Mouse (Mus musculus) kidney, postnatal 0 days (tissue): Measurements from ENCODE around the gene Fosb. TPM values are rescaled to one million over a fixed set of nuclear protein-coding genes. Genes with fewer than 3 reads are reported as not detected.
A peak's percentile ranks its signal among the peaks of the same experiment; 100 is the strongest.

ENCODE experiments used
- ATAC-seq: fragments of 200-750 bp; cut with Nextera tagmentation; replicated peaks from 2 replicates; pipeline ENCODE4 v1.8.0; 2017; ENCODE audit warnings: low read depth, moderate number of reproducible peaks, moderate TSS enrichment, moderate library complexity; ENCODE audit not compliant: low FRiP score
- DNase-seq: peaks from one replicate; pipeline ENCODE4 v3.0.0-alpha.2; 2016; ENCODE audit warnings: low spot score
- H3K27ac ChIP-seq: fragments of 300-500 bp; sonication (generic); 2 replicates; pipeline ENCODE4 v1.5.1; 2014; ENCODE audit warnings: mild to moderate bottlenecking
- H3K27me3 ChIP-seq: fragments of 300-500 bp; sonication (generic); 2 replicates; pipeline ENCODE4 v1.6.1; 2014; ENCODE audit warnings: low read length, mixed read lengths; ENCODE audit not compliant: insufficient read depth
- H3K36me3 ChIP-seq: fragments of 300-500 bp; sonication (generic); 2 replicates; pipeline ENCODE4 v1.6.1; 2014; ENCODE audit warnings: low read length, mixed read lengths; ENCODE audit not compliant: insufficient read depth
- H3K4me1 ChIP-seq: fragments of 300-500 bp; sonication (generic); replicated peaks from 2 replicates; pipeline ENCODE4 v1.6.1; 2014; ENCODE audit warnings: antibody characterized with exemption, low read length, mixed read lengths; ENCODE audit not compliant: insufficient read depth
- H3K4me2 ChIP-seq: fragments of 300-500 bp; sonication (generic); 2 replicates; pipeline ENCODE4 v1.6.1; 2014; ENCODE audit warnings: mild to moderate bottlenecking, low read length, moderate library complexity, mixed read lengths
- H3K4me3 ChIP-seq: fragments of 300-500 bp; sonication (generic); replicated peaks from 2 replicates; pipeline ENCODE4 v1.5.1; 2014; ENCODE audit warnings: low read depth, low read length
- H3K9ac ChIP-seq: fragments of 300-500 bp; sonication (generic); 2 replicates; pipeline ENCODE4 v1.6.1; 2014; ENCODE audit warnings: low read depth, low read length
- H3K9me3 ChIP-seq: fragments of 300-500 bp; sonication (generic); replicated peaks from 2 replicates; pipeline ENCODE4 v1.6.1; 2016; ENCODE audit warnings: low read length, inconsistent platforms, mixed read lengths
- CTCF ChIP-seq: IDR thresholded peaks from 2 replicates; pipeline ENCODE4 v1.5.1; 2016; ENCODE audit warnings: antibody characterized with exemption, low read depth, mild to moderate bottlenecking, moderate library complexity
- WGBS: fragments of 180-500 bp; shearing (Covaris S2); extraction: QIAGEN DNeasy Blood & Tissue Kit; methylation state at CpG from one replicate; pipeline ENCODE4 v1.1.7; 2014; 5-methylcytosine and 5-hydroxymethylcytosine counted together
- polyA plus RNA-seq: library from polyadenylated mRNA; unstranded; fragments of >200 nt; fragmentation: Nextera tagmentation; extraction: Ambion mirVana; gene quantifications from 2 replicates; pipeline ENCODE4 v1.2.1, GENCODE M21; 2015

The Fosb gene
- polyA plus RNA-seq, 1 experiment from 2014 or later, result 0.11 TPM

DNA sequence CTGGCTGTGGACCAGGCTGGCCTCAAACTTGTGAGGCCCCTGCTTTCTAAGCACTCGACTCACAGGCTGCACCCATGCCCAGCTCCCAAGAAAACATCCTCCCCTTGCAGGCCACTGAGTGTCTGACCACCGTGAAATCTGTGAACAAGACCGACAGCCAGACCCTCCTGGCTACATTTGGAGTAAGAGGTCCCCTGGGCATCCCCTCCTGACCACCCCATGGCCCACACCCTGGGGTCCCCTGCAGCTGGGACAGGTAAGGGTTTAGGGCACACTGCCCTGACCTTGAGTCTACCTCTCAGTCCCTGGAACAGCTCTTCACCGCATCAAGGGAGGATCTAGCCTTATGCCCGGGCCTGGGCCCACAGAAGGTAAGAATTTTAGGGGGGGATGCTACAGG, 45.1 kb upstream of the Fosb start:
- no peak overlapping the region for H3K4me3 ChIP-seq
- no peaks in the 10 kb centered on the region for H3K27me3 ChIP-seq
- H3K4me1 ChIP-seq, result 0 out of 2 replicates have a peak, but pooled peaks cover 6% of the 10 kb centered on the region
- no peak overlapping the region for H3K27ac ChIP-seq
- H3K4me2 ChIP-seq, result no peak overlapping the region
- DNase-seq (no peak), ATAC-seq (no peak)
- peaks cover 19% of the 10 kb centered on the region for H3K36me3 ChIP-seq
- H3K9ac ChIP-seq, result no peak overlapping the region
- WGBS, result 91% methylated on average over 5 of the region's 5 CpGs
- no peak for TF ChIP-seq CTCF
- H3K9me3 ChIP-seq, result no peaks in the 10 kb centered on the region

DNA sequence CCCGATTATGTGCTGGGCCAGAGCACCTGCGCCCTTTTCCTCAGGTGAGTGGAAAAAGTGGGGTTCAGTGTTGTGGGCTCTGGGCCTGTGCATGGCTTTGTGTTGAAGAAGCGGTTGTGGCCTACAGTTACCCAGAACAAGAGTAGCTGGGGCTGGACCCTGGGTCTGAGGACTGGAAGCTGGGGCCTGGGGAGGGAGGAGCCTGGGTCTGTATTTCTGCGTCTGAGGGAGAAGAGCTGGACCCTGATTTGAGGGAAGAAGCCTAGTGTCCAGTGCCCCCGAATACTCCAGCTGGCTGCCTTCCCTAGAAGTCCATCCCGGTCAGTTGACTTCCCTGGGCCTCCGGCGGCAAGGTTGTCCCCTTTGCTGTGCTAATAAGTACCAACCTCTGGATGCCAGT, 40.4 kb upstream of the Fosb start:
- H3K4me1 ChIP-seq, result peaks cover 6% of the 10 kb centered on the region
- H3K27me3 ChIP-seq, result no peaks in the 10 kb centered on the region
- 90% methylated on average over 8 of the region's 8 CpGs for WGBS

DNA sequence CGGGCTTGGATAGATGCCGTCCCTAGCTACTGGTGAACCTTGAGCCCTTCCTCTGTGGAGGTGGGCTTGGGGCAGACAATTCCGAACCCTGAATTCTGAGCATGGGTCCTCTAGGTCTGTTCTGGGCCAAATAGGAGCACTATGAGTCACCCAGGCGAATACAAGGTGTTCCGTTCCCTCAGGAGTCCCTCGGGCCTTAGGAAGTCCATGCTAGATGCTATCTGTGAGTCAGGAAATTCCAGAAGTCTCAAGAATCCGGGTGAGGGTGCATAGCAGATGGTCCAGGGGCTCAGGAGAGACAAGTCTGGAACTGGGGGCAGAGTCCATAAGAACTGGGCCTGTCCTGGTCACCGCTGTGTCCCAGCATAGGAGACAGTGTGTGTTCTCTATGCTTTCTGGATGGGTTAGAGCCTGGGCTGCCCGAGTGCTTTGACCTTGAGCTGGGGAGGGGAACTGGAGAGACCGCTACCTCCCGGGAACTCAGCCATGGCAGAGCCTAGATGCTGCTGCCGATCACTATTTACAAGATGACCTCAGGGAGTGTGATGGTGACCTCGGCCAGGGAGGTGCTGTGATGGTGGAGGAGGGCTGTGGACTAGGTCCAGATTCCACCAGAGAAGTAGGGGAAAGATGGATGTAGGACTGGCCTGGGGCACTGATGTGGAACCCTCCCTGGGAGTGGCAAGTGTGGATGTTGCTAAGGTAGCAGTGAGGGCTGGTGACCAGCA, 39.5 kb upstream of the Fosb start:
- TF ChIP-seq CTCF, result no peak

More for the DNA sequence above, 40.4 kb upstream of the Fosb start:
- Histone ChIP-seq H3K9ac (no peak overlapping the region), H3K27ac (no peak overlapping the region), H3K4me2 (no peak overlapping the region), H3K36me3 (peaks cover 37% of the 10 kb centered on the region), H3K9me3 (no peaks in the 10 kb centered on the region), H3K4me3 (no peak overlapping the region)
- TF ChIP-seq CTCF, result no peak
- DNase-seq, result no peak
- no peak for ATAC-seq

DNA sequence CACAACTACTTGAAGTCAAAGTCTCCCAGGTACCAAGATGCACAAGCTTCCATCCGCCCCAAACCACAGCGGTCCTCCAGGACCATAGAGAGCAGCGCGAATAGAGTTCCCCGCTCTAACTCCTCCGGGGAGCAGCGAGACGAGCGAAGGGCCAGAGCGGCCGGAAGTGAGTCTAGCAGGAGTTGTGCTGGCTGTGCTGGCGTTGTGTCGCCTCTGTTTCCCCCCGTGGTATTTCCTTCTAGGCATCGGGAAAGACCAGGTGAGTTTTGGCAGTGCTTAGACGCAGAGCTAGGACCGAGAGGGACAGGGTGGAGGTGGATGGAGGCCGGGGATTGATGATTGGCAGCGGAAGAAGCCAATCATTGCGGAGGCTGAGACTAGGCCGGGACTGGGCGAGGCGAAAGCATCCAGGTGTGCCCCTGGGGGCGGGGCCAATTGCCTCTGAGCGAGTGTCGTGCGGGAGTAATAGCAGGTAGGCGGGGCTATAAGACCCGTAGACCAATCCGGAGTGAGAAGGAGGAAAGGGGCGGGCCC, 35.2 kb upstream of the Fosb start:
- H3K9me3 ChIP-seq, result no peaks in the 10 kb centered on the region
- H3K36me3 ChIP-seq, result peaks cover 18% of the 10 kb centered on the region; the same call in 1 of the 2 replicates
- ATAC-seq (peak; percentile 93), DNase-seq (peak; percentile 98)
- peak overlapping the region; percentile 67 for H3K4me3 ChIP-seq
- no peak for TF ChIP-seq CTCF
- peaks cover 20% of the 10 kb centered on the region for H3K4me1 ChIP-seq
- peak overlapping the region; percentile 69 for H3K9ac ChIP-seq
- H3K27me3 ChIP-seq, result 0 out of 2 replicates have a peak, but pooled peaks cover 6% of the 10 kb centered on the region
- peak overlapping the region; percentile 93 for H3K27ac ChIP-seq
- peak overlapping the region; percentile 62 for H3K4me2 ChIP-seq
- WGBS, result under 1% methylated on average over 31 of the region's 31 CpGs

More for the DNA sequence above, 39.5 kb upstream of the Fosb start:
- peaks cover 9% of the 10 kb centered on the region for H3K4me1 ChIP-seq
- no peak overlapping the region for H3K4me3 ChIP-seq
- H3K4me2 ChIP-seq, result no peak overlapping the region
- ATAC-seq (peak; percentile 12), DNase-seq (no peak)
- H3K9ac ChIP-seq, result 0 out of 2 replicates have a peak overlapping the region, but pooled peaks have one; percentile 13
- H3K9me3 ChIP-seq, result no peaks in the 10 kb centered on the region
- peaks cover 32% of the 10 kb centered on the region for H3K36me3 ChIP-seq
- no peak overlapping the region for H3K27ac ChIP-seq
- 67% methylated on average over 13 of the region's 13 CpGs for WGBS
- no peaks in the 10 kb centered on the region for H3K27me3 ChIP-seq

DNA sequence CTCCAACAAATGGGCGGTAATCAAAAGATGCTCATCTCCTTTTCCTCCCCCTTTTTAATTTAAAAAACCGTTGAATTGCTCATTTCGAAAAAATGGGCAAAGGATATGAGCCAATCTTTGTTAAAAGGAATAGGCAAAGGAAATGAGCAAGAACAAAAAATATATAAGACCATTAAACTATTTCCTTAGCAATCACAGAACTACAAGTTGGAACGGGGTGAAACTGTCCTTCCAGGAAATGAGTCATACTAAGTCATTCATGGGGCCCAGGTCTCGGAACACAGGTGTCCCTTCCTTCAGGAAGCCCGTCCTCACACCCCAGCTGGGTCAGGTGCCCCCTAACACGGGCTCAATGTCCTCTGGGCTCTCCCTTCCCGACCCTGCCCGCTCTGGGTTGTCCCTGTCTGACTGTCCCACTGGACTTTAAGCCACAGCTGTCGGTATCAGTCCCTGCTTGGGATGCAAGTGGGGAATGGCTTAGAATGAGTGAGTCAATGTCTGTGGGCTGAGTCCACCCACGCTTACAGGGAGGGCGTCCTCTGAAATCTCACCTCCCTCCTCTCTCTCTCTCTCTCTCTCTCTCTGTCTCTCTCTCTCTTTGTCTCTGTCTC, 34.5 kb upstream of the Fosb start, which contains the start of gene Ercc1:
TSS of gene Ercc1 (plus strand) at position 542 of the 611 bp plus-strand sequence.
- H3K27me3 ChIP-seq, result 0 out of 2 replicates have a peak, but pooled peaks cover 6% of the 10 kb centered on the region
- DNase-seq, result no peak

DNA sequence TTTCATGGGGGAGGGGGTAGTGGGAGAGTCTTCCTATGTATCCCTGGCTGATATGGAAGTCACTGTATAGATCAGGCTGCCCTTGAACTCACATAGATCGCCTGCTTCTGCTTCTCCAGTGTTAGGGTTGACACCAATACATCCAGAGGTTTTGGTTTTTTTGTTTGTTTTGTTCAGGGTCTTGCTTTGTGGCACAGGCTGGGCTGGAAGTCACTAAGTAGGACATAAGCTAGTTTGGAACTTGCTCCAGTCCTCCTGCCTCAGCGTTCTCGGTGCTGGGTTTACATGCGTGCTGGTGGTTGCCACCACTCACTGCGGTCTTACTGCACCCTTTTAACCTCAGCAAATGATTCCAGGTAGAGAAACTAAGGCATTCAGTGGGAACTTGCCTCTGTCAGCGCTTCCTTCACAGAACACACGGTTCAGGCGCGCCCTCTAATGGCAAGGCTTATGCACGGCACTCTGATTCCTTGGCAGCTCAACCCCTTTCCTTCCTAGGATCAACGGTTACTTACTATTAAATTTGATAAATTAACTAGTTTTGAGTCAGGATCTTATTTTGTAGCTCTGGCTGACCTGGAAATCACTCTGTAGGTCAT, 33.5 kb upstream of the Fosb start:
- WGBS, result under 1% methylated on average over 11 of the region's 11 CpGs
- no peak overlapping the region; the same call in 1 of the 2 replicates for H3K4me3 ChIP-seq
- peaks cover 7% of the 10 kb centered on the region; the same call in 1 of the 2 replicates for H3K36me3 ChIP-seq
- no peak for ATAC-seq
- DNase-seq, result peak; percentile 89
- peak overlapping the region; percentile 39 for H3K4me2 ChIP-seq
- H3K27ac ChIP-seq, result no peak overlapping the region
- H3K9ac ChIP-seq, result no peak overlapping the region
- no peaks in the 10 kb centered on the region for H3K9me3 ChIP-seq
- H3K4me1 ChIP-seq, result peaks cover 20% of the 10 kb centered on the region
- peak; percentile 93 for TF ChIP-seq CTCF
- H3K27me3 ChIP-seq, result 0 out of 2 replicates have a peak, but pooled peaks cover 6% of the 10 kb centered on the region

More for the DNA sequence above, 34.5 kb upstream of the Fosb start, which contains the start of gene Ercc1:
- H3K9me3 ChIP-seq, result no peaks in the 10 kb centered on the region
- peak within 1 kb of the TSS; percentile 67 for H3K4me3 ChIP-seq
- peaks cover 17% of the 10 kb centered on the region; the same call in 1 of the 2 replicates for H3K36me3 ChIP-seq
- no peak for ATAC-seq
- H3K9ac ChIP-seq, result peak within 1 kb of the TSS; percentile 69
- WGBS, result 23% methylated on average over 12 of the region's 12 CpGs
- TF ChIP-seq CTCF, result no peak
- peak within 1 kb of the TSS; percentile 62 for H3K4me2 ChIP-seq
- H3K4me1 ChIP-seq, result peaks cover 20% of the 10 kb centered on the region
- peak within 1 kb of the TSS; percentile 93 for H3K27ac ChIP-seq
